Mouse (Mus musculus): ENCODE measurements around the gene Aurkaip1.

GRCm38 (mm10) chr4:155871404-155871803 lies 40.3 kb downstream of the Aurkaip1 start:
- TF ChIP-seq CTCF (conservative IDR thresholded peaks at IDR 0.05; ENCODE audit: low read length): no peak
- no peak for TF ChIP-seq POU5F1 (IDR thresholded peaks at IDR 0.05; ENCODE audit: borderline replicate concordance, low read length)
